Mouse (Mus musculus) kidney, postnatal 0 days (tissue): ENCODE data around the gene Unc119. TPM values are rescaled to one million over a fixed set of nuclear protein-coding genes. Genes with fewer than 3 reads are reported as not detected.

Experiments
- ATAC-seq: fragments of 200-750 bp; cut with Nextera tagmentation; replicated peaks from 2 replicates; pipeline ENCODE4 v1.8.0; 2017; ENCODE audit warnings: low read depth, moderate number of reproducible peaks, moderate TSS enrichment, moderate library complexity; ENCODE audit not compliant: low FRiP score
- DNase-seq: peaks from one replicate; pipeline ENCODE4 v3.0.0-alpha.2; 2016; ENCODE audit warnings: low spot score
- H3K27ac ChIP-seq: fragments of 300-500 bp; sonication (generic); 2 replicates; pipeline ENCODE4 v1.5.1; 2014; ENCODE audit warnings: mild to moderate bottlenecking
- H3K27me3 ChIP-seq: fragments of 300-500 bp; sonication (generic); 2 replicates; pipeline ENCODE4 v1.6.1; 2014; ENCODE audit warnings: low read length, mixed read lengths; ENCODE audit not compliant: insufficient read depth
- H3K36me3 ChIP-seq: fragments of 300-500 bp; sonication (generic); 2 replicates; pipeline ENCODE4 v1.6.1; 2014; ENCODE audit warnings: low read length, mixed read lengths; ENCODE audit not compliant: insufficient read depth
- H3K4me1 ChIP-seq: fragments of 300-500 bp; sonication (generic); replicated peaks from 2 replicates; pipeline ENCODE4 v1.6.1; 2014; ENCODE audit warnings: antibody characterized with exemption, low read length, mixed read lengths; ENCODE audit not compliant: insufficient read depth
- H3K4me2 ChIP-seq: fragments of 300-500 bp; sonication (generic); 2 replicates; pipeline ENCODE4 v1.6.1; 2014; ENCODE audit warnings: mild to moderate bottlenecking, low read length, moderate library complexity, mixed read lengths
- H3K4me3 ChIP-seq: fragments of 300-500 bp; sonication (generic); replicated peaks from 2 replicates; pipeline ENCODE4 v1.5.1; 2014; ENCODE audit warnings: low read depth, low read length
- H3K9ac ChIP-seq: fragments of 300-500 bp; sonication (generic); 2 replicates; pipeline ENCODE4 v1.6.1; 2014; ENCODE audit warnings: low read depth, low read length
- H3K9me3 ChIP-seq: fragments of 300-500 bp; sonication (generic); replicated peaks from 2 replicates; pipeline ENCODE4 v1.6.1; 2016; ENCODE audit warnings: low read length, inconsistent platforms, mixed read lengths
- CTCF ChIP-seq: IDR thresholded peaks from 2 replicates; pipeline ENCODE4 v1.5.1; 2016; ENCODE audit warnings: antibody characterized with exemption, low read depth, mild to moderate bottlenecking, moderate library complexity
- WGBS: fragments of 180-500 bp; shearing (Covaris S2); extraction: QIAGEN DNeasy Blood & Tissue Kit; methylation state at CpG from one replicate; pipeline ENCODE4 v1.1.7; 2014; 5-methylcytosine and 5-hydroxymethylcytosine counted together
- polyA plus RNA-seq: library from polyadenylated mRNA; unstranded; fragments of >200 nt; fragmentation: Nextera tagmentation; extraction: Ambion mirVana; gene quantifications from 2 replicates; pipeline ENCODE4 v1.2.1, GENCODE M21; 2015

The Unc119 gene
- polyA plus RNA-seq, 1 experiment from 2014 or later = 30.4 TPM

DNA sequence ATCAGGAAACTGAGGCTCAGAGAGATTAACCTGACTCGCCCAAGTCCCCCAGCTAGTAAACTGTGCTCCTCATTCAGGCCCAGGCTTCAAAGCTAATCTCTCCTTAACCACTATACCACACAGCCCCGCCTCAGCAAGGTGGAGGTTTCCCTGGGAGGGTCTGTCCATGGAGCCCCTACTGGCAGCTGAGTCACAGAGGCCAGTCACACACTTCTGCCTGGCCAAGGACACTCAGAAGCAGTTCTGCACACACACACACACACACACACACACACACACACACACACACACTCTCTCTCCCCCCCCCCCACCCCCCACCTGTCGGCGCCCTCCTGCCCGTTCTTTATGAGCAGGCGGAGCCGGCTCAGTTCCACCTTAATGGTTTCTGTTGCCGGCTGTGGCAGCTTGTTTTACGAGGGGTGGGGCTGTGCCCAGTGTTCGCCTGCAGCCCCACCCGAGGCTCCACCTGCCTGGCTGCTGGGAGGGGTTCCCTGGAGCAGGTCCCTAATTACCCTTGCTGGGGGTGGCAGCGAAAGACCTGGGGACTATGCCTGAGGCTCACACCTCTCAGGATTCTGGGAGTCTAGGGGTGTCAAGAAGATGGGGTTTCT is 34.4 kb downstream of the Unc119 start:
- Histone ChIP-seq H3K27ac (no peak overlapping the region), H3K9ac (no peak overlapping the region), H3K4me2 (no peak overlapping the region), H3K4me1 (peaks cover 12% of the 10 kb centered on the region), H3K36me3 (no peaks in the 10 kb centered on the region), H3K9me3 (no peaks in the 10 kb centered on the region), H3K27me3 (no peaks in the 10 kb centered on the region), H3K4me3 (no peak overlapping the region)
- DNase-seq (peak; percentile 61), ATAC-seq (peak; percentile 65)
- 7% methylated on average over 12 of the region's 12 CpGs for WGBS
- no peak for TF ChIP-seq CTCF

DNA sequence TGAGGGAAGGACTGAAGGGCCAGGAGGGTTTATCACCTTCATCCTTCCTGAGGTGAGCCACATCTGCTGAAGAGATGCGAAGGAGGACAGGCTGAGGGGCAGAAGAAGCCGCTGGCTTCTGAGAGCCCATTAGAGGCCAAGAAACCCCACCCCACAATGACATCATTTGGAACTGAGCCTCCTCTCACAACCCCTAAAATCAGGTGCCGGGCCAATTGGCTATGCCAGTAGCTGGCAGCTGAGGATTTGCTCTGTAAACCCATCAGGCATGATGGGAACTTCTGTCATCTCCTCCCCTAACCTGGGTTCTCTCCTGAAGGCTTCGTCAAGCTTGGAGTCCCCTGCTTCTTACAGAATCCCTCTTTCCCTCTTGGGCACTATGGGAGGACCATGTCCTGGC is 37.1 kb downstream of the Unc119 start:
- Histone ChIP-seq H3K36me3 (no peaks in the 10 kb centered on the region), H3K4me3 (no peak overlapping the region), H3K4me1 (peaks cover 4% of the 10 kb centered on the region; the same call in 1 of the 2 replicates), H3K9me3 (no peaks in the 10 kb centered on the region), H3K9ac (no peak overlapping the region), H3K4me2 (no peak overlapping the region), H3K27me3 (no peaks in the 10 kb centered on the region), H3K27ac (no peak overlapping the region)
- ATAC-seq = no peak
- WGBS = 60% methylated on average over 4 of the region's 4 CpGs
- no peak for TF ChIP-seq CTCF
- no peak for DNase-seq

DNA sequence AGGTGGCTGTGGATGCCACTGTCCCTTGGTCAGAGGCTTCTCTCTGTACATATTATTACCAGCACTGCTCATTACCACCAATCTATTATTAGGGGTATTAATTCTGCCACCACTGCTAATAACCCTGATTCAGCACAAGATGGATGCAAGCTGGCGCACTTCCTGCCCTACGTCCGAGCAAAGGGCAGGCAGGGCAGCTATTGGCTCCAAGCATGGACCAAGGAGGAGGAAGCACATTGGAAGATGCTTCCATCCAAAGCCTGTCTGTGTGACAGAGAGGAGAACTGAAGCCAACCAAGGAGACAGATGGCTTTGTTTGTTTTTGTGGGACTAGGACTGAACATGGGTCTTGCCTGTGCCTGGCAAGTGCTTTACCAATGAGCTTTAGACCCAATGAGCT is 37.7 kb downstream of the Unc119 start:
- Histone ChIP-seq H3K9ac (no peak overlapping the region), H3K9me3 (no peaks in the 10 kb centered on the region), H3K27ac (no peak overlapping the region), H3K36me3 (no peaks in the 10 kb centered on the region), H3K4me2 (no peak overlapping the region), H3K27me3 (no peaks in the 10 kb centered on the region), H3K4me1 (0 out of 2 replicates have a peak, but pooled peaks cover 4% of the 10 kb centered on the region), H3K4me3 (no peak overlapping the region)
- no peak for ATAC-seq
- WGBS = 73% methylated on average over 3 of the region's 3 CpGs
- DNase-seq = no peak
- no peak for TF ChIP-seq CTCF

DNA sequence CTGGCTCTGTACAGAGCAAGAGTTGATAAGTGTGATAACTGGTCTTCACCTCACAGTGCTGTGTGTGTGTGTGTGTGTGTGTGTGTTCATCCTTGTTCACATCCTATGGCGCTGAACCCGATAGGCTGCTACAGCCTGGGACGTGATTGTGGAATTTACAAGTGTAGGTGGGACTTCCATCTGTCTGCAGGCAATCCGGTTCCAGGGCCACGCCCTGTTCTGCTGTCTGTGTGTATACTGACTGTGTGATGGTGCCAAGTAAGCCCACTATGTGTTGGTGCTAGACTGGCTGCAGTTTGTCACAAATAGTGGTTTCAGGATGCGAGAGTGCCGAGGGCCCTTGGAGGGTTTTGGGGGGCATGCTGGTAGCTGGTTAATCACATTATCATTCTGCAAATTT is 39.0 kb downstream of the Unc119 start:
- TF ChIP-seq CTCF = no peak
- H3K4me2 ChIP-seq = no peak overlapping the region
- DNase-seq = no peak
- H3K27me3 ChIP-seq = no peaks in the 10 kb centered on the region
- 67% methylated on average over 7 of the region's 7 CpGs for WGBS
- no peak overlapping the region for H3K9ac ChIP-seq
- H3K4me3 ChIP-seq = no peak overlapping the region
- no peak overlapping the region for H3K27ac ChIP-seq
- 0 out of 2 replicates have a peak, but pooled peaks cover under 1% of the 10 kb centered on the region for H3K4me1 ChIP-seq
- ATAC-seq = no peak
- H3K9me3 ChIP-seq = no peaks in the 10 kb centered on the region
- no peaks in the 10 kb centered on the region for H3K36me3 ChIP-seq

DNA sequence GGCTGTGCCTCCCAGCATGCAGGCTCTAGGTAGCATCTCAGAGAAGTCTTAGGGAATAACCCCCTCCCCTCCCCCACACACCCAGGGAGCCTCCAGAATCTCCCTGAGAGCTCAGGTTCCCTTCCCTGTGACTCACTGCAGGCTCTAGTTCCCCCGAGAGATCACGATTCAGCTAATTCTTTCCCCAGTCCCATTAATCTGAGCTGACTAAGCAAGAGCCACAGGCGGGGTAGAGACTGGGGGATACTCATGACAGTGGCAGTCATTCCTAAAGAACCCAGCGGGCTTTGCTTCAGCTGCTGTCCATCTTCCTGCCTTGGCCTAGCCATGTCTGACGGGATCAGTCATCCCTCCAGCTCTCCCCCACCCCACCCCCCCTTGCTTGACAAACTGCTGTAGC is 39.4 kb downstream of the Unc119 start:
- H3K4me2 ChIP-seq = no peak overlapping the region
- 22% methylated on average over 5 of the region's 5 CpGs for WGBS
- H3K4me1 ChIP-seq = no peaks in the 10 kb centered on the region
- H3K27ac ChIP-seq = no peak overlapping the region
- H3K9me3 ChIP-seq = no peaks in the 10 kb centered on the region
- no peak overlapping the region for H3K9ac ChIP-seq
- H3K36me3 ChIP-seq = no peaks in the 10 kb centered on the region
- no peaks in the 10 kb centered on the region for H3K27me3 ChIP-seq
- DNase-seq = peak; percentile 65
- H3K4me3 ChIP-seq = no peak overlapping the region
- ATAC-seq = no peak; the same call in 1 of the 2 replicates
- TF ChIP-seq CTCF = no peak

DNA sequence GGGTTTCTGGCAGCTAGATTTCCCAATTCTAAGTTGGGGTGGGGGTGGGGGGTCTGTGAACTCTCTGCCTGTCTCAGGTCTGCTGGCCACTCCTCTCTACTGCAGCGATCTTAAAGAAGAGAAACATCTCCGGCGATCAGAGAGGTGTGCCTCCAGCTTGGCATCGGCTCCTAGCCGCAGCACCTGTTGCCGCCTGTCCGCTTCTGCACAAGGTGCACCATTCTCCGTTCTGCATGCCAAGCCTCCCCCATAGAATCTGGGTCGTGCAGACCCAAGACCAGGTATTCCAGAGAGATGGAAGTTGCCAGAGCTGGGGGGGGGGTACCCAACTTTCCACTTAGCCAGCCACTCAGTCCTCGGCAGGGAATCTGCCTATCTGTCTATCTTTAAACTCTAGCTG is 42.5 kb downstream of the Unc119 start:
- H3K27ac ChIP-seq = no peak overlapping the region

DNA sequence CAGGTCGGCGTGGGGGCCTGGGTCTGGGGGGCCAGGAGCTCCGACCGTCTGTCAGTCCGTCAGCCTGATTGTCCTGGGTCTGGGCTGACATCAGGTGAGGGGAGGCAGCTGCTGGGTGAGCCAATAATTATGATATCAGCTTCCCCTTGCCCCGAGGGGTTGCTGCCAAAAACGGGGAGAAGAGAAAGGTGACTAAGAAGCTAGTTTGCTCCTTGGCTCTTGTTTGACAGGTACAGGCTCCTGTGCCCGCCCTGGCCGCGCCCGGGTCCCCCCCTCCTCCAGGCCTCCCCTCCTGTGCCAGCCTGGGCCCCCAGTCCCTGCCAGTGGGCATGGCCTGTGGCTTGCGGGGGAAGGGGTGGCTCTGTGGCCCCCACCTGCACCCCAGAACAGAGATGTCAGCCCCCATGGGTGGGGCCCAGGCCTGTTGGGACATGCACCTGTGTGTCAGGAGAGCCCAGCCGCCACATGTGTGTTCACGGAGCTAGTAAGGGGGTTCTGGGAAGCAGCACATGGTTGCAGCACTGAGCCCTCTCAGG is 43.3 kb downstream of the Unc119 start, which contains the start of gene Foxn1:
Gene Foxn1, minus strand, starts transcription at position 51 of the 536 bp plus-strand sequence.
- no peak within 1 kb of the TSS for H3K27ac ChIP-seq
- H3K4me1 ChIP-seq = no peaks in the 10 kb centered on the region
- TF ChIP-seq CTCF = no peak
- no peak within 1 kb of the TSS for H3K4me2 ChIP-seq
- no peaks in the 10 kb centered on the region for H3K36me3 ChIP-seq
- ATAC-seq = no peak
- H3K27me3 ChIP-seq = no peaks in the 10 kb centered on the region
- no peak within 1 kb of the TSS for H3K9ac ChIP-seq
- WGBS = 64% methylated on average over 14 of the region's 14 CpGs
- H3K9me3 ChIP-seq = no peaks in the 10 kb centered on the region
- DNase-seq = no peak
- H3K4me3 ChIP-seq = no peak within 1 kb of the TSS

More for the DNA sequence above, 42.5 kb downstream of the Unc119 start:
- no peak for TF ChIP-seq CTCF
- Histone ChIP-seq H3K9me3 (no peaks in the 10 kb centered on the region), H3K4me3 (no peak overlapping the region), H3K4me2 (no peak overlapping the region), H3K4me1 (no peaks in the 10 kb centered on the region), H3K27me3 (no peaks in the 10 kb centered on the region), H3K36me3 (no peaks in the 10 kb centered on the region), H3K9ac (no peak overlapping the region)
- WGBS = 77% methylated on average over 10 of the region's 10 CpGs
- no peak for ATAC-seq
- no peak for DNase-seq
